Mouse (Mus musculus) right cerebral cortex, postnatal 10 days (tissue): ENCODE measurements around the gene Ccdc88a.

Experiments
- DNase-seq, 2 experiments: peaks; one replicate each; pipeline ENCODE4 v3.0.0; 2021; ENCODE audit warnings: low spot score in 2 of 2

The Ccdc88a gene

DNA sequence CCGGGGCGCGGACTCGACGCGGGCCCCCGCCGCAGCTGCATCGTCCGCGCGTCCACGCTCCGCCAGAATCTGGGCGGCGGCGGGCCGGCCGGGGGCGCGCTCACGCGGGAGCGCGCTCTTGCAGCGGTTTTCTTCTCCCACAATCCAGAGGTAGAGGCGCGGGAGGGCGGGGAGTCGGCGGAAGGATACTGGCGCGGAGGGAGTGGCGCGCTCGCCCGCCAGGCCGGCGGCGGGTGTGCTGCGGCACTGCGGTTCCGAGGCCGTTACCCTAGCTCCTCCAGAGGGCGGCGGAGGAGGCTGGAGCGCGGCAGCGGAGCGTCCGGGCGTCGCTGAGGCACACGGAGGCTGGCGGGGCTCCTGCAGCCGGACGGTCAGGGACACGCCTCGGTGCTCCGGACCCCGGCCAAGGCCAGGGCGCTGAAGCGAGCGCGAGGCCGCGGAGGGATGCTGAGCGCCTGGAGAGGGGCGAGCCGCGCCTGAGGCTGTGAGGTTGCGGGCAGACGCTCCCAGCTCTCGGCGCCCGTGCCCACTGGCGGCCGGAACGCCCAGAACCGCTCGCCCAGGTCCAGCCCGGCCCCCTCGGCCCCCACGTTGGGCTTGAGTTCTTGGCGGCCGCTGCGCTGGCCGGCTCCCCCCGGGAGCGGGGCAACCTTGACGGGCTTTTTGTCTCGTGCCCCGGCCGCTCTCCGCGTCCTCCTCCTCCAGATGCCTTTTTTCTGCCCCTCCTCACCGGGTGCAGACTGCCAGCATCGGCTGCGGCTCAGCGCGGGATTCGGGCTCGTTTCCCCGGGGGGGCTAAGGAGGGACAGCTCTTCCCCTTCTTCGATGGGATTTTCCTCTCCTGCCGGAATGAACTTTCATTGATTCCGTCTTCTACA is at the start of gene Ccdc88a:
Gene Ccdc88a (plus strand): TSS at position 263 of the 878 bp plus-strand sequence.
- peak; percentile 98 for DNase-seq

DNA sequence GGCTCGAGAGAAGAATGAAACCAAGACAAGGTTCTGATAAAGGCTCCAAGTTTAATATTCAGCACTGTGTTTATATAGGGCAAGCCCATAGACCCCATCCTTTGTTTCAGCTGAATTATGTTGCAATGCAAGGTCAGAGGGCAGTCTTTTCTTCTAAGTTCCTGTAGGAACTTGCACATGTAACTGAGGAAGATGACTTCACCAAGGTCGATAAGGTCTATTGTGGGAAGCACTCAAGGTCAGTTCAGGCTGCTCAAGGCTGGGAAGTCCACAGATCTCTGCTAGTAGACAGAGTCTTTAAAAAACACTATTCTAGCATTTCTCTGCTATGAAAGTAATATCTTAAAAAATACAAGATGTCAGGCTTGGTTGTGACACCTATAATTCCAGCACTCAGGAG is 38.0 kb upstream of the Ccdc88a start:
- DNase-seq, result no peak

DNA sequence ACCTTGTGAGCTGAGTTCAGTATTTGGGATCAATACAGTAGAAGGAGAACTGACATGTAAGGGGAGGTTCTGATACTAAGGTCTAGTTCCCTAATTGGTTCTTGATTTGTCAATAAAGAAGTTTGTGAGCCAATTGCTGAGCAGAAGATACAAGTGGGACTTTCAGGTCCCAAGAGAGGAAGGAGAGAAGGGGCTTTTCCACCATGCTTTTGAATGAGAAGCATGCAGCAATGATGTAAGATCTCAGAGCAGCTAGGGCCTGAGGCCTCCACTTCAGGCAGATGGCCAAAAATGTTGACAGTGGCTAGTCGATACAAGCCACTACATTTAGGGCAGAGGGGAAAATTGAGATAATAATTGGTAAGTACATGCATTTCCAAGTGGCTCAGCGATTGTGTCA is 32.2 kb upstream of the Ccdc88a start:
- no peak for DNase-seq

GRCm38 (mm10) chr11:29344891-29345657 is 28.4 kb upstream of the Ccdc88a start:
- DNase-seq, result no peak

DNA sequence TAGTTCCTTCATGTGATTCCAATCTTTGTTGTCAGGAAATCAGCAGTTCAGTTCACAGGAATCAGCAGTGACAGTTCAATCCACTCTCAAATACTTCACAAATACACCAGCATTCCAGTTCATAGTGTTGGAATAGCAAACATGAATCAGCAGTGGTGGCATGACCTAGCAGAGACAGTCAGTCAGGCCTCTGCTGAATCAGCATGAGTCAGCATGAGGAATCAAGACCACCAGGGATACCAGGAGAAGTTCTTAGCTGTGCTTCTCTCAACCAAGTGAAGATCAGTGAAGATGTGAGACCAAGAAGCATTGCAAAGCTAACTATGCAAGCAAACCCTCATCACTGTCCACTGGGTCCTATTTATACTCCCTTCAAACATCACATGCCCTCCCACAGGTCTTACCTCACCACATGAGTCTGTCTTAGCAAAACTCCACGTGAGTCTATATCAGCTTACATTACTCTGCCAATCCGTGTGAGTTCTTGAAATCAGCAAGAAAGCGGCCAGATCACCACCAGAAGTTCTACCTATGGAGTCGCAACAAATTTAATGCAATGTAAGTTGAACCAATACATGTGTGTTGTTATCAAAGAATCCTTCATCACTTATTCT is 27.7 kb upstream of the Ccdc88a start:
- DNase-seq, result no peak

- DNase-seq, result no peak
These were observed 22.6 kb upstream of the Ccdc88a start for GRCm38 (mm10) chr11:29350891-29351290.

DNA sequence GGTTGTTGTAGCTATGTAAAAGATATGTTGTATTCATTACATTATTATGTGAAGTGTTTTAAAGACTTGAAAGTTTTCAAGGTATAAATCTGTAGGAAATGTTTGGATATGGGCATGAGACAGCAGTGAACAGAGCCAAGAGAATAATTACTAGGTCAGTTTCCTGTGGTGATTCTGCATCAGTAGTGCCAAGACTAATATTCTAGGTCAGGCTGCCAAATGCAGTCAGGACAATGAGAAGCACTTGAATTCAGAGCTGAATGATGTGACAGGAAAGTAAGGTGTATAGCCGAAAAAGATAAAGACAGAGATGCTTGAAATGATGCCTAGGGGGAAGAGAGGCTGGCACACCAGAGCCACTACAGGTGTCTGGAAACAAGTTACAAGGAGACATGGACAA is 21.2 kb upstream of the Ccdc88a start:
- no peak for DNase-seq

DNA sequence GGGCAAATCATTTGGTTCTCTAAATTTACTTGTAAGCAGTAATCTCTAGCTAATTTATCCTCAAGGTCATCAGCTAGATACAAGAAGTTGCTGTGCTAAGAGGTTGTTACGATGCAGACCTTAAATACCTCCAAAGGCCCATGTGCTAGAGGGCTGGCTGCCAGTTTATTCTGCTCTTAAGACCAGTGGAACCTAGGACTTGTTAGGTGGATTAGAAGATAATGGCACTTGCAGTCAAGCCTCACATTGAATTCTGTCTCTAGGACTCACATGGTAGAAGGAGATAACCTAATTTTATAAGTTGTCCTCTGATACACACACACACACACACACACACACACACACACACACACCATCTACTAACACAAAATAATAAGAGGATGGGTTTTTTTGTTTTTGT is 5.3 kb upstream of the Ccdc88a start:
- no peak for DNase-seq

GRCm38 (mm10) chr11:29373050-29373395 is 435 bp upstream of the Ccdc88a start:
- no peak for DNase-seq

DNA sequence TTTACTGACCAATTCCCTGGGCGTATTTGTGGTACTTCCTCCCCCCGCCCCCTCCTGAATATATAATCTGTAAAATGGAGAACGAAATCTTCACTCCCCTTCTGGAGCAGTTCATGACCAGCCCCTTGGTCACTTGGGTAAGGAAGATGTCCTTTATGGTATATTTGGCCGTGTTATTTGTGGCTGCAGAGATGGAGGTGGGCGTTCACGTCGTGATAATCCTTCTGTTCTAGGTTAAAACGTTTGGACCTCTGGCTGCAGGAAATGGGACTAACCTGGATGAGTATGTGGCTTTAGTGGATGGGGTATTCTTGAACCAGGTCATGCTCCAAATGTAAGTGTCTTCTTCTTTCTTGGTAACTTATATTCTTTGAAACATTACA is 807 bp downstream of the Ccdc88a start:
- no peak for DNase-seq

DNA sequence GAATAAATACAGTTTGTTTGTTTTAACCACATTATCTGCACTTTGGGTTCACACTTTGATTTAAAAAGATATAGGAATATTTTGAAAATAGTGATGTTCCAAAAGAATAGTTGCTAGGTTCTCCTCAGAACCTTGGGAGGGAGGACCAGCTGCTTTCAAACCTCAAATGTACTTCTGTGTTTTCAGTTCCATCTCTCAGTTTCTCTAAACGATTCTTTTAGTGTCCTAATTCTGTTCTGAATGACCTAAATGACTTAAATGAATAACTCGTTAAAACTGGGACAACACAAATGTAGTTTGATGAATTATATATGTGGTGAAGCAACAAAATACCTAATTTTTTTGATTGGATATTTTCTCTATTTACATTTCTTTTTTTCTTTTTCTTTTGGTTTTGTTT is 3.2 kb downstream of the Ccdc88a start:
- no peak for DNase-seq

GRCm38 (mm10) chr11:29378751-29379150 is 5.3 kb downstream of the Ccdc88a start:
- no peak for DNase-seq

GRCm38 (mm10) chr11:29383493-29383892 is 10.0 kb downstream of the Ccdc88a start:
- no peak for DNase-seq

DNA sequence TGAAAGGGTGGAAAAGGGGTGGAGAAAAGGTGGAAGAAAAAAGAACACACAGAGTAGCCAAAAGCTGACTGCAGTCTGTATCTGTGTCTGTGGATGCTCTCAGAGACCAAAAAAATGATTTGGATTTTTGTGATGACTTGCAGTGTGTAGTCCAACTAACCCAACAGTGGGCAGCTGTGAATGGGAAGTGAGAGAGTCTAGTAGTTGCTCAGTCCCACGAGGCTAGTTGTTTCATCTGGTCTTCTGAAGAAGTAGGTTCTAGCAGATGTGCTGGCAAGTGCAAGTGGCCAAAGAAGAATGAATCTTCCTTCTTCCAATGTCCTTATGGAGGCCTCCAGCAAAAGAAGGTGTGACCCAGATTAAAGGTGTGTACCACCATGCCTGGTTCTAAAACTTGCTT is 10.5 kb downstream of the Ccdc88a start:
- DNase-seq, result no peak

GRCm38 (mm10) chr11:29384617-29385016 is 11.2 kb downstream of the Ccdc88a start:
- DNase-seq, result no peak

DNA sequence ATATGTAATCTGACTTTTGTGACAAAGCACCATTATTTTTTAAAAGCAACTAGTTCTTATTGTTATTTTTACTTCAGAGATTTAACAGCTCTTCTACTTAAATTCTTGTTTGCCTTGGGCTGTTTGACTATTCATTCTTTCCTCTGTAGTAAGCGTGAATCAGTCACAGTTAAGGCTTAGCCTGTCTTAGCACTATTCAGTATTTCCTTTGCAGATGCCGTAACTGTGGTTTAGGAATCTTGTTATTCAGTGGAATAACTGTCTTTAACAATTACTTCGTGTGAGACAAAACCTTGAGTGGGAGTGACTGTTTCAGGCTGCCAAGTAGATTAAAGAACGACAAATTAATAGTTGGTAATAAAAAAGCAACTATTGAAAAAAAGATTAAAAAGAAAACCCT is 16.5 kb downstream of the Ccdc88a start:
- DNase-seq, result no peak

DNA sequence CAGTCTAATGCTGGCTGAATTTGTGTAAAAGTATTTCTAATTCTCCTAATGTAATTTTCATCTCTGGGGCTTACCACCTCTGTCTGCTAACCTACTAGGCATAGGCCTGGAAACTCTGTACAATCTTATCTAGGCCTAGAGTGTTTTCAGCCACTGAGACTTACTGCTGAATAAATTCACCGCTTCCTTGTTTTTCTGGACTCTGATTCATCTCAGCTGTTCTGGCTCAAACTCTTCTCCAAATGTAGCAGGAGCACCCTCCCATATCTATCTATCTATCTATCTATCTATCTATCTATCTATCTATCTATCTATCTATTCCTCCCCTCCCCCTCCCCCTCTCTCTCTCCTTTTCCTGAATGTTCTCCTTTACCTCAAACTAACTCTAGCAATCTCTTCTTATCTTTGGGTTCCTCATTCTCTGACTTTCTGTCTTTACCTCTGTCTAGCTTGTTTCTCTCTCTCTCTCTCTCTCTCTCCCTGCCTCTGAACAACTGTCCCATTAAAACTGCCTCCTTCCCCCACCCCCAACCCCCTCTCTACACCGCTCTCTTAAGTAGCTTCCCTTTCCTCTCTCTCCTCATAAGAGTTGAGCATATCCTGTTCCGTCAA is 21.8 kb downstream of the Ccdc88a start:
- DNase-seq, result no peak

DNA sequence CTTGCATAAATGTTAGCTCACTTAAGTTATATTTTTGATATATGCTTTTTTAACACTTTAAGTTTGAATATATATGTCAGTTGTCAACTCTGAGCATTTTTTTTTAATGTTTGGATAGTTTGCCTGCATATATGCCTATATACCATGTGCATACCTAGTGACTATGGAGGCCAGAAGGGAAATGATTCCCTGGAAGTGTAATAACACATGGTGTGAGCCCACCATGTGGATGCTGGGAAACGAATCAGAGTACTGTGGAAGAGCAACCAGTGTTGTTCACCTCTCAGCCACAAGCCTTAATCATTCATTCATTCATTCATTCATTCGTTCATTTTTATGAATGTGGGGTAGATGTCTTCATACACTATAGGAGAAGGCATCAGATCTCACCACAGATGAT is 26.9 kb downstream of the Ccdc88a start:
- DNase-seq, result no peak

DNA sequence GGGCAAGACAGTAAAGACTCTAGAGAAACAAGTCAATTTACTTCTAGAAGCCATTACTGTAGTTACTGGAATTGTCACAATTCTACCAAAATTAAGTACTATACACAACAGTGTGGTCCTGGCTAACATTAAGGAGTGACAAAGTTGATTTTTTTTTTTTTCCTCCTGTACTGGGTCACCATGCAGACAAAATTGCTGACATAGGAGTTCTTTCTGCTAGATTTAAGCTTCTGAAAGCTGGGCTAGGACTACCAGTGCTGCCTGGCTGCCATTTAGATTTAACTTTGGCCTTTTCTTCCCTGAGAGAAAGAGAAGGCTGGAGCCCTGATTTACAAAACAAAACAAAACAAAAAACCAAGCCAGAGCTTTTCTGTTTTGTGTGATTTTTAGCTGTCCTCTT is 32.8 kb downstream of the Ccdc88a start:
- no peak for DNase-seq

- DNase-seq, result no peak
These were observed 50.0 kb downstream of the Ccdc88a start for GRCm38 (mm10) chr11:29423496-29423895.

DNA sequence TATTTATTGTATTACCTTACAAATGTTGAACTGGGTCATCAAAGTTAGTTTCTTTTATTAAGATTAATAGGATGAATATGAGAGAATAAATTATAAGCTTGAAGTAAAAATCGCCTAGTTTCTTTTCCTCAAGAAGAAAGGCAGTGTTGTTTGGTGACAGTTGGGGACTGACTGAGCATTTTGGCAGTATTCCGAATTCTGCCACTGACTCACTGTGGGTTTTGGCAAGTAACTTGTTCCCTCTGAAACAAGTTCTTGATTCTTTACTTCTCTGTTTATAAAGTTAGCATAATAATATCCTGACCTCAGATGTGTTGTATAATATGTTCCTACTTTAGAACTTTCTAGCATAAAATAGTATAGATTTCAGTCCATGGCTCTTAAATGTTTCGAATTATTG is 55.3 kb downstream of the Ccdc88a start:
- peak; percentile 60 to 62 for DNase-seq

- DNase-seq, result no peak
These were observed 57.6 kb downstream of the Ccdc88a start for GRCm38 (mm10) chr11:29431011-29431410.
